Mouse (Mus musculus) hindbrain, postnatal 0 days (tissue): ENCODE data around the gene Thbs4. TPM values are rescaled to one million over a fixed set of nuclear protein-coding genes. Genes with fewer than 3 reads are reported as not detected.

Source experiments
- ATAC-seq: fragments of 200-750 bp; cut with Nextera tagmentation; 2 replicates; pipeline ENCODE4 v1.8.0; 2017; ENCODE audit warnings: mild to moderate bottlenecking, moderate TSS enrichment, moderate library complexity
- DNase-seq: peaks from one replicate; pipeline ENCODE4 v3.0.0-alpha.2; 2015; ENCODE audit warnings: low spot score
- H3K27ac ChIP-seq: fragments of 300-500 bp; sonication (generic); 2 replicates; pipeline ENCODE4 v1.5.1; 2014; ENCODE audit warnings: mild to moderate bottlenecking
- H3K27me3 ChIP-seq: fragments of 300-500 bp; sonication (generic); 2 replicates; pipeline ENCODE4 v1.6.1; 2014; ENCODE audit warnings: low read length, mixed read lengths; ENCODE audit not compliant: insufficient read depth
- H3K36me3 ChIP-seq: fragments of 300-500 bp; sonication (generic); 2 replicates; pipeline ENCODE4 v1.6.1; 2014; ENCODE audit warnings: low read length, mixed read lengths; ENCODE audit not compliant: insufficient read depth
- H3K4me1 ChIP-seq: fragments of 300-500 bp; sonication (generic); 2 replicates; pipeline ENCODE4 v1.6.1; 2014; ENCODE audit warnings: antibody characterized with exemption, low read length, mixed read lengths; ENCODE audit not compliant: insufficient read depth
- H3K4me2 ChIP-seq: fragments of 300-500 bp; sonication (generic); 2 replicates; pipeline ENCODE4 v1.6.1; 2014; ENCODE audit warnings: low read depth, mild to moderate bottlenecking, low read length, moderate library complexity, mixed read lengths
- H3K4me3 ChIP-seq: fragments of 300-500 bp; sonication (generic); 2 replicates; pipeline ENCODE4 v1.5.1; 2014; ENCODE audit warnings: low read length
- H3K9ac ChIP-seq: fragments of 300-500 bp; sonication (generic); replicated peaks from 2 replicates; pipeline ENCODE4 v1.6.1; 2014; ENCODE audit warnings: mild to moderate bottlenecking, low read length, moderate library complexity, mixed read lengths
- H3K9me3 ChIP-seq: fragments of 300-500 bp; sonication (generic); 2 replicates; pipeline ENCODE4 v1.6.1; 2016; ENCODE audit warnings: low read length, mixed read lengths
- CTCF ChIP-seq: IDR thresholded peaks from 2 replicates; pipeline ENCODE4 v1.5.1; 2016; ENCODE audit warnings: antibody characterized with exemption, control low read depth, low read depth
- WGBS: fragments of 180-500 bp; shearing (Covaris S2); extraction: QIAGEN DNeasy Blood & Tissue Kit; methylation state at CpG from one replicate; pipeline ENCODE4 v1.1.7; 2014; 5-methylcytosine and 5-hydroxymethylcytosine counted together
- polyA plus RNA-seq: library from polyadenylated mRNA; unstranded; fragments of >200 nt; fragmentation: Nextera tagmentation; extraction: Ambion mirVana; gene quantifications from 2 replicates; pipeline ENCODE4 v1.2.1, GENCODE M21; 2015
- total RNA-seq: library from RNA; depleted of rRNA; stranded (reverse); fragments of >200 nt; gene quantifications from 2 replicates; pipeline ENCODE4 v1.2.3, GENCODE M21; 2014

Gene Thbs4
- total and polyA plus RNA-seq, 2 experiments from 2014 or later: 0.94 to 1.3 TPM

GRCm38 (mm10) chr13:92765454-92766242 lies 29.0 kb downstream of the Thbs4 start:
- no peaks in the 10 kb centered on the region for H3K9me3 ChIP-seq
- H3K4me3 ChIP-seq: no peak overlapping the region
- H3K9ac ChIP-seq: no peak overlapping the region
- H3K27ac ChIP-seq: no peak overlapping the region
- H3K36me3 ChIP-seq: no peaks in the 10 kb centered on the region
- no peak for DNase-seq
- no peaks in the 10 kb centered on the region for H3K27me3 ChIP-seq
- no peaks in the 10 kb centered on the region for H3K4me1 ChIP-seq
- TF ChIP-seq CTCF: no peak
- ATAC-seq: no peak
- WGBS: 64% methylated on average over 6 of the region's 6 CpGs
- no peak overlapping the region for H3K4me2 ChIP-seq

- DNase-seq: no peak
- Histone ChIP-seq H3K9ac (no peak overlapping the region), H3K36me3 (no peaks in the 10 kb centered on the region), H3K4me2 (no peak overlapping the region), H3K9me3 (no peaks in the 10 kb centered on the region), H3K4me3 (no peak overlapping the region), H3K4me1 (no peaks in the 10 kb centered on the region), H3K27ac (no peak overlapping the region), H3K27me3 (no peaks in the 10 kb centered on the region)
- TF ChIP-seq CTCF: no peak
- no peak for ATAC-seq
- 47% methylated on average over 1 of the region's 1 CpGs for WGBS
Measured at GRCm38 (mm10) chr13:92762322-92762721, 32.3 kb downstream of the Thbs4 start.

GRCm38 (mm10) chr13:92760519-92760918 lies 34.1 kb downstream of the Thbs4 start:
- Histone ChIP-seq H3K36me3 (no peaks in the 10 kb centered on the region), H3K27me3 (no peaks in the 10 kb centered on the region), H3K4me3 (no peak overlapping the region), H3K4me1 (no peaks in the 10 kb centered on the region), H3K9ac (no peak overlapping the region), H3K4me2 (no peak overlapping the region), H3K9me3 (no peaks in the 10 kb centered on the region), H3K27ac (no peak overlapping the region)
- DNase-seq (no peak), ATAC-seq (no peak)
- 85% methylated on average over 6 of the region's 6 CpGs for WGBS
- no peak for TF ChIP-seq CTCF

- H3K36me3 ChIP-seq: no peaks in the 10 kb centered on the region
- DNase-seq: no peak
- WGBS: 83% methylated on average over 4 of the region's 4 CpGs
Measured at GRCm38 (mm10) chr13:92759096-92759495, 35.5 kb downstream of the Thbs4 start.

GRCm38 (mm10) chr13:92757972-92758585 lies 36.5 kb downstream of the Thbs4 start:
- no peak overlapping the region for H3K9ac ChIP-seq
- ATAC-seq: no peak
- H3K36me3 ChIP-seq: no peaks in the 10 kb centered on the region
- TF ChIP-seq CTCF: no peak
- no peaks in the 10 kb centered on the region for H3K9me3 ChIP-seq
- H3K27ac ChIP-seq: no peak overlapping the region
- H3K4me1 ChIP-seq: no peaks in the 10 kb centered on the region
- no peaks in the 10 kb centered on the region for H3K27me3 ChIP-seq
- 92% methylated on average over 12 of the region's 12 CpGs for WGBS
- no peak for DNase-seq
- H3K4me3 ChIP-seq: no peak overlapping the region
- no peak overlapping the region for H3K4me2 ChIP-seq

More at GRCm38 (mm10) chr13:92759096-92759495, 35.5 kb downstream of the Thbs4 start:
- no peaks in the 10 kb centered on the region for H3K4me1 ChIP-seq
- no peak overlapping the region for H3K27ac ChIP-seq
- no peak overlapping the region for H3K4me2 ChIP-seq
- H3K9me3 ChIP-seq: no peaks in the 10 kb centered on the region
- no peak overlapping the region for H3K9ac ChIP-seq
- TF ChIP-seq CTCF: no peak
- no peak for ATAC-seq
- H3K4me3 ChIP-seq: no peak overlapping the region
- H3K27me3 ChIP-seq: no peaks in the 10 kb centered on the region

GRCm38 (mm10) chr13:92755036-92755435 lies 39.6 kb downstream of the Thbs4 start:
- ATAC-seq: peak; percentile 30; the same call in 1 of the 2 replicates
- Histone ChIP-seq H3K4me3 (no peak overlapping the region), H3K9ac (no peak overlapping the region), H3K27ac (no peak overlapping the region), H3K4me1 (no peaks in the 10 kb centered on the region), H3K27me3 (no peaks in the 10 kb centered on the region), H3K4me2 (no peak overlapping the region), H3K36me3 (no peaks in the 10 kb centered on the region), H3K9me3 (no peaks in the 10 kb centered on the region)
- no peak for DNase-seq
- WGBS: 40% methylated on average over 7 of the region's 7 CpGs
- TF ChIP-seq CTCF: no peak

- no peak overlapping the region for H3K4me2 ChIP-seq
- no peak overlapping the region for H3K27ac ChIP-seq
- no peaks in the 10 kb centered on the region for H3K9me3 ChIP-seq
- DNase-seq: no peak
- no peaks in the 10 kb centered on the region for H3K36me3 ChIP-seq
- no peak for ATAC-seq
- no peak overlapping the region for H3K4me3 ChIP-seq
- no peaks in the 10 kb centered on the region for H3K4me1 ChIP-seq
- H3K9ac ChIP-seq: no peak overlapping the region
- H3K27me3 ChIP-seq: no peaks in the 10 kb centered on the region
- no peak for TF ChIP-seq CTCF
- WGBS: 91% methylated on average over 8 of the region's 8 CpGs
Measured at GRCm38 (mm10) chr13:92753676-92754075, 40.9 kb downstream of the Thbs4 start.
